ENCODE assay signal across 8 mouse cellular contexts in the genomic region with DNA sequence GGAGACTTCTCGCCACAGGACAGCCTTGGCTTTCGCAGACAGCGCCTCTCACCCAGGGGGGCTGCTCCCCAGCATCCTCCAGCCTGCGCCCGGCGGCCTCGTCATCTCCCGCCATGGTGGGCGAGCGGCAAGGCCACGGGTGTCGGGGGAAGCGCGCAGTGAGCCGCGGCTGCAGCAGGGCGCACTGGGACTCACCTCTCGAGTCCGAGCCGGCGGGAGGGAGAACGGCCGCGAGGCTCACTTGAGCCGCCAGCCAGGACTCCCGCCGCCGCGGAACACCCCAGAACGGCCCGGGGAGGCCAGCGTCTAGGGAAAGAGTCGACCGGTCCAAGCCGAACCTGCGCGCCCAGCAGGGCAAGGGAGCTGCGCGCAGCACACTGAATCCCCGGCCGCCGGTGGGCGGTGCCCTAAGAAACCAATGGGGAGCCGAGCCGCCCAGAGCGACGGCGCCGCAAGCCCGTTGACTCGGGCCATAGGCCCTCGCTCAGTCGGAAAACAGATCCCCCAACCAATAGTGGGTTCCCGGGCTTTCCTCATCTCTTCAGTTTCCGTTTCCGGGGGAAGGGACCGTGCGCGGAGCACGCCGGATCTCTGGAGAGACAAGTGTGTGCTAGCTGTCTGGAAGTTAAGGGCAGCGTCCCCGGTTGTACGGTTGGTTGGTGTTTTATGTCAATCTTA. TPM values are rescaled to one million over a fixed set of nuclear protein-coding genes. Genes with fewer than 3 reads are reported as not detected.
DNase-seq lines count a peak whose midpoint lies in the region; ATAC-seq lines count a peak whose summit lies in the region.

Orc2 (minus strand) TSS at position 533 of the 678 bp plus-strand sequence.

- H3K27ac ChIP-seq in heart, embryonic 10.5 days = peak within 1 kb of the TSS; percentile 93
- peak within 1 kb of the TSS; percentile 91 for H3K27ac ChIP-seq in kidney, embryonic 15.5 days

- H3K9ac ChIP-seq in kidney, embryonic 15.5 days = peak within 1 kb of the TSS; percentile 88

- peak within 1 kb of the TSS; percentile 85 for H3K4me2 ChIP-seq in kidney, embryonic 15.5 days

- H3K9me3 ChIP-seq in heart, embryonic 10.5 days = peaks cover 21% of the 10 kb centered on the region
- H3K9me3 ChIP-seq in kidney, embryonic 15.5 days (replicated peaks) = peaks cover 36% of the 10 kb centered on the region

- H3K4me3 ChIP-seq in heart, embryonic 10.5 days = peak within 1 kb of the TSS; percentile 82
- H3K4me3 ChIP-seq in kidney, embryonic 15.5 days (replicated peaks) = peak within 1 kb of the TSS; percentile 94

- WGBS in heart, embryonic 10.5 days = under 1% methylated on average over 64 of the region's 64 CpGs
- WGBS in kidney, embryonic 15.5 days = under 1% methylated on average over 61 of the region's 64 CpGs

- DNase-seq in B cell, adult 2 months = peak; percentile 91 to 92
- DNase-seq in brain, adult 2 months (ENCODE audit: low read depth, low spot score) = peak; percentile 98
- peak; percentile 97 for DNase-seq in heart, embryonic 10.5 days (ENCODE audit: low spot score)
- peak; percentile 94 for DNase-seq in liver
- DNase-seq in spleen, postnatal 4 days (ENCODE audit: low spot score in 2 of 2) = peak; percentile 90 to 95

- no peaks in the 10 kb centered on the region for H3K27me3 ChIP-seq in heart, embryonic 10.5 days (ENCODE audit: insufficient read depth, poor library complexity, severe bottlenecking)
- H3K27me3 ChIP-seq in kidney, embryonic 15.5 days = no peaks in the 10 kb centered on the region

- peak; percentile 97 for ATAC-seq in erythroblast, adult 5-6 weeks (replicated peaks; ENCODE audit: low FRiP score, poor library complexity, severe bottlenecking)
- peak; percentile 100 for ATAC-seq in kidney, embryonic 15.5 days (replicated peaks; ENCODE audit: low FRiP score)
- ATAC-seq in monocyte, adult 5-6 weeks (replicated peaks; ENCODE audit: insufficient number of reproducible peaks, low FRiP score, low TSS enrichment, poor library complexity, severe bottlenecking) = peak; percentile 98

- H3K4me1 ChIP-seq in heart, embryonic 10.5 days = peaks cover 9% of the 10 kb centered on the region; the same call in 1 of the 2 replicates
- peaks cover 14% of the 10 kb centered on the region for H3K4me1 ChIP-seq in kidney, embryonic 15.5 days

- peaks cover 30% of the 10 kb centered on the region for H3K36me3 ChIP-seq in heart, embryonic 10.5 days
- peaks cover 31% of the 10 kb centered on the region for H3K36me3 ChIP-seq in kidney, embryonic 15.5 days

RNA-seq across cellular contexts. Expression of gene Orc2, which starts in this region (rescaled TPM):
- 9.6 and 9.8 TPM in 2 replicates for total RNA-seq in erythroblast, adult 5-6 weeks (2015; ENCODE audit: low replicate concordance)
- 21.9 and 22.0 TPM in 2 replicates for total RNA-seq in erythroblast, adult 5-6 weeks (2017; ENCODE audit: low replicate concordance)
- 33.6 and 39.8 TPM in 2 replicates for polyA plus RNA-seq in heart, embryonic 10.5 days (2016; fragmentation: Nextera tagmentation; extraction: Ambion mirVana)
- polyA plus RNA-seq in kidney, embryonic 15.5 days (2015; fragmentation: Nextera tagmentation; extraction: Ambion mirVana) = 31.7 and 33.3 TPM in 2 replicates
- 15.9 to 29.6 TPM (median 23.3 TPM) in 3 replicates for total RNA-seq in monocyte, adult 5-6 weeks (2017)

Comparison
In these comparisons a context has a peak if more than half of its experiments do, and no peak if none do; other contexts are left out.
1. Peak in every context shown above with its lines: DNase-seq, ATAC-seq, H3K4me3 ChIP-seq and H3K27ac ChIP-seq.